Mouse (Mus musculus) brain, embryonic 14.5 days (tissue): ENCODE measurements at regions not wholly inside any gene's neighbourhood (a gene's known extent, or its start where the extent isn't known, plus 50 kb on each side); places are given as distances from the start of the nearest gene placed in this dataset.

Experiments used
- DNase-seq: peaks from one replicate; pipeline ENCODE4 v3.0.0-alpha.2; 2011; ENCODE audit warnings: low read depth
- CTCF ChIP-seq: fragments of 200-500 bp; IDR thresholded peaks from 2 replicates; pipeline ENCODE4 v1.5.1; 2012; ENCODE audit warnings: inconsistent platforms, mild to moderate bottlenecking, moderate library complexity, borderline replicate concordance; ENCODE audit not compliant: insufficient read depth, insufficient read length; ENCODE audit errors: extremely low read depth
- POLR2A ChIP-seq: fragments of 200-500 bp; IDR thresholded peaks from 2 replicates; pipeline ENCODE4 v1.6.1; 2012; ENCODE audit warnings: mild to moderate bottlenecking, inconsistent platforms, borderline replicate concordance; ENCODE audit not compliant: poor library complexity, insufficient read depth, insufficient read length, severe bottlenecking; ENCODE audit errors: extremely low read depth

- no peak for DNase-seq
- TF ChIP-seq CTCF: no peak
- TF ChIP-seq POLR2A: no peak
Observed at GRCm38 (mm10) chr9:68491151-68491550, 162.4 kb upstream of the Rora start.

GRCm38 (mm10) chr9:68521218-68521617 is 132.4 kb upstream of the Rora start:
- TF ChIP-seq POLR2A (no peak), CTCF (no peak)
- peak; percentile 2 for DNase-seq

GRCm38 (mm10) chr9:68561767-68562552 is 91.6 kb upstream of the Rora start:
- no peak for TF ChIP-seq CTCF
- no peak for TF ChIP-seq POLR2A
- DNase-seq: peak; percentile 71

- TF ChIP-seq POLR2A (no peak), CTCF (no peak)
Observed at GRCm38 (mm10) chr9:68563206-68563605, 90.4 kb upstream of the Rora start.

GRCm38 (mm10) chr9:68585751-68586150 is 67.8 kb upstream of the Rora start:
- DNase-seq: no peak
- TF ChIP-seq CTCF: no peak
- TF ChIP-seq POLR2A: no peak

More at GRCm38 (mm10) chr9:68563206-68563605, 90.4 kb upstream of the Rora start:
- no peak for DNase-seq

- no peak for TF ChIP-seq POLR2A
- TF ChIP-seq CTCF: no peak
- DNase-seq: no peak
Observed at GRCm38 (mm10) chr9:68591023-68591422, 62.6 kb upstream of the Rora start.

- no peak for DNase-seq
- TF ChIP-seq POLR2A: no peak
Observed at GRCm38 (mm10) chr9:68592976-68593375, 60.6 kb upstream of the Rora start.

- DNase-seq: no peak
- TF ChIP-seq POLR2A (no peak), CTCF (no peak)
Observed at GRCm38 (mm10) chr9:68594586-68594985, 59.0 kb upstream of the Rora start.
